Mouse (Mus musculus): ENCODE data around the gene Rreb1.

- TF ChIP-seq CTCF (IDR thresholded peaks at IDR 0.05) = no peak
- no peak for TF ChIP-seq EP300 (IDR thresholded peaks at IDR 0.05)
Measured at GRCm38 (mm10) chr13:37894756-37895155, 116.6 kb downstream of the Rreb1 start.

Measured in lung, postnatal 0 days (tissue).